Mouse (Mus musculus) CH12.LX (cell line): ENCODE results near the gene Polr1d. TPM values are rescaled to one million over a fixed set of nuclear protein-coding genes. Genes with fewer than 3 reads are reported as not detected.

Experiments
- DNase-seq: peaks from one replicate; pipeline ENCODE4 v3.0.0-alpha.2; 2013; ENCODE audit errors: extremely low read depth
- H3K27ac ChIP-seq: 2 replicates; pipeline ENCODE4 v1.5.1; 2012; ENCODE audit warnings: low read depth, mild to moderate bottlenecking, control low read depth, moderate library complexity; ENCODE audit not compliant: insufficient read depth
- H3K27me3 ChIP-seq: replicated peaks from 2 replicates; pipeline ENCODE3; 2012; ENCODE audit warnings: inconsistent platforms
- H3K36me3 ChIP-seq, 2 experiments: replicated peaks in 1 of 2; 2 replicates each; pipeline versions ENCODE3 to v1.6.1; 2012; ENCODE audit warnings: inconsistent platforms in 1 of 2, low read length in 1 of 2, mild to moderate bottlenecking in 1 of 2, mixed read lengths in 1 of 2, moderate library complexity in 1 of 2; ENCODE audit not compliant: control insufficient read depth in 1 of 2, insufficient read depth in 1 of 2
- H3K4me1 ChIP-seq, 2 experiments: 2 replicates each; pipeline ENCODE4 v1.6.1; 2012; ENCODE audit warnings: inconsistent platforms in 1 of 2, moderate library complexity in 1 of 2; ENCODE audit not compliant: insufficient read depth in 2 of 2, control insufficient read depth in 1 of 2
- H3K4me2 ChIP-seq: 2 replicates; pipeline ENCODE4 v1.6.1; 2012; ENCODE audit warnings: low read depth, mild to moderate bottlenecking, control low read depth; ENCODE audit not compliant: poor library complexity, insufficient read depth, severe bottlenecking
- H3K4me3 ChIP-seq, 3 experiments: fragments of 150-350 bp in 1 of 3; sonication (generic) in 1 of 3; replicated peaks in 1 of 3; 2 replicates each; pipeline versions ENCODE3 to v1.5.1; 2011 to 2012; ENCODE audit warnings: low read depth in 2 of 3, low read length in 2 of 3, mild to moderate bottlenecking in 2 of 3, moderate library complexity in 2 of 3, control low read depth in 1 of 3, improper control_type of control experiment in 1 of 3, inconsistent platforms in 1 of 3, mixed read lengths in 1 of 3; ENCODE audit not compliant: poor library complexity in 1 of 3
- H3K79me2 ChIP-seq: replicated peaks from 2 replicates; pipeline ENCODE4 v1.6.1; 2012; ENCODE audit warnings: mild to moderate bottlenecking, moderate library complexity; ENCODE audit not compliant: control insufficient read depth, poor library complexity, insufficient read depth, severe bottlenecking; ENCODE audit errors: extremely low read depth
- H3K9ac ChIP-seq: 2 replicates; pipeline ENCODE4 v1.6.1; 2012; ENCODE audit warnings: low read depth, mild to moderate bottlenecking, control low read depth, moderate library complexity; ENCODE audit not compliant: insufficient read depth
- H3K9me3 ChIP-seq: replicated peaks from 2 replicates; pipeline ENCODE3; 2012; ENCODE audit warnings: low read length, inconsistent platforms, mixed read lengths
- CHD1 ChIP-seq: IDR thresholded peaks from 2 replicates; pipeline ENCODE4 v1.6.1; 2012; ENCODE audit warnings: low read depth, low read length, improper control_type of control experiment, inconsistent platforms
- GABPA ChIP-seq: IDR thresholded peaks from 2 replicates; pipeline ENCODE4 v1.6.1; 2012; ENCODE audit warnings: low read depth, low read length, improper control_type of control experiment, inconsistent platforms; ENCODE audit not compliant: insufficient replicate concordance
- IRF4 ChIP-seq: IDR thresholded peaks from 2 replicates; pipeline ENCODE4 v1.6.1; 2014; ENCODE audit warnings: low read depth, mild to moderate bottlenecking, inconsistent platforms, low read length, improper control_type of control experiment
- MEF2A ChIP-seq: IDR thresholded peaks from 2 replicates; pipeline ENCODE4 v1.6.1; 2014; ENCODE audit warnings: low read depth, mild to moderate bottlenecking, inconsistent platforms, low read length, improper control_type of control experiment, borderline replicate concordance
- POLR2AphosphoS2 ChIP-seq: IDR thresholded peaks from 2 replicates; pipeline ENCODE4 v1.6.1; 2011; ENCODE audit warnings: low read depth, low read length, improper control_type of control experiment
- RCOR1 ChIP-seq: conservative IDR thresholded peaks from 2 replicates; pipeline ENCODE4 v1.6.1; 2012; ENCODE audit warnings: low read depth, mild to moderate bottlenecking, inconsistent platforms, low read length, improper control_type of control experiment
- SIN3A ChIP-seq: IDR thresholded peaks from 2 replicates; pipeline ENCODE4 v1.6.1; 2012; ENCODE audit warnings: low read length, improper control_type of control experiment, inconsistent platforms
- SMC3 ChIP-seq: IDR thresholded peaks from 2 replicates; pipeline ENCODE4 v1.6.1; 2011; ENCODE audit warnings: low read depth, low read length, improper control_type of control experiment
- ZC3H11A ChIP-seq: IDR thresholded peaks from 2 replicates; pipeline ENCODE4 v1.6.1; 2012; ENCODE audit warnings: low read depth, mild to moderate bottlenecking, inconsistent platforms, low read length, improper control_type of control experiment
- dilution Hi-C: fragments of 300-500 bp; cut with MboI; formaldehyde crosslinking; loops from 2 replicates; pipeline ENCODE4 v1.14.3; 2020; ENCODE audit warnings: low sequenced_read_pairs; ENCODE audit not compliant: extremely low pct_unique_long_range_greater_than_20kb, extremely low pct_ligation_motif_present
- in situ Hi-C: fragments of 300-500 bp; cut with MboI; formaldehyde crosslinking; loops from 3 replicates; pipeline ENCODE4 v1.14.3; 2019; ENCODE audit warnings: low sequenced_read_pairs, low pct_ligation_motif_present, low pct_unique_long_range_greater_than_20kb, mixed read lengths
- polyA plus RNA-seq: library from polyadenylated mRNA; unstranded; fragments of >175 nt; gene quantifications from 2 replicates; pipeline ENCODE4 v1.2.1, GENCODE M21; 2012; ENCODE audit warnings: low read depth; ENCODE audit not compliant: insufficient read length
- total RNA-seq, 2 experiments: library from RNA; depleted of rRNA; stranded (reverse); fragments of 300-350 nt in 1 of 2; fragments of >200 nt in 1 of 2; gene quantifications; 2 replicates each; pipeline ENCODE4 v1.2.3; 2012 to 2014

Gene Polr1d
- total and polyA plus RNA-seq, 3 experiments: 293 to 354 (median 300) TPM

- Histone ChIP-seq H3K4me1 (peaks cover 0 to 4% of the 10 kb centered on the region in 2 experiments; a peak in 1 of 4 replicates), H3K79me2 (peaks cover 18% of the 10 kb centered on the region), H3K4me3 (no peak overlapping the region), H3K9ac (no peak overlapping the region), H3K27me3 (no peaks in the 10 kb centered on the region), H3K9me3 (no peaks in the 10 kb centered on the region), H3K36me3 (peaks cover 29 to 92% of the 10 kb centered on the region in 2 experiments), H3K27ac (no peak overlapping the region), H3K4me2 (no peak overlapping the region)
- dilution Hi-C loops: no loop called here
- no peak for DNase-seq
- TF ChIP-seq SMC3 (no peak), IRF4 (no peak)
- in situ Hi-C loops: no loop called here
Observed at GRCm38 (mm10) chr5:147096586-147096985, 19.7 kb downstream of the Polr1d start.

GRCm38 (mm10) chr5:147098667-147099066, 21.8 kb downstream of the Polr1d start:
- no peaks in the 10 kb centered on the region for H3K9me3 ChIP-seq
- peaks cover 6% of the 10 kb centered on the region for H3K79me2 ChIP-seq
- TF ChIP-seq CHD1: no peak
- no peak for TF ChIP-seq SIN3A
- no peak for TF ChIP-seq MEF2A
- no peak for TF ChIP-seq RCOR1
- TF ChIP-seq ZC3H11A: no peak
- TF ChIP-seq POLR2AphosphoS2: no peak
- in situ Hi-C loops (no loop called here), dilution Hi-C loops (no loop called here)
- peaks cover 35 to 92% of the 10 kb centered on the region in 2 experiments for H3K36me3 ChIP-seq
- no peak overlapping the region for H3K4me2 ChIP-seq
- H3K4me3 ChIP-seq: no peak overlapping the region
- DNase-seq: no peak
- no peaks in the 10 kb centered on the region for H3K27me3 ChIP-seq
- no peak overlapping the region for H3K9ac ChIP-seq
- no peak overlapping the region for H3K27ac ChIP-seq
- peaks cover 0 to 4% of the 10 kb centered on the region in 2 experiments; a peak in 1 of 4 replicates for H3K4me1 ChIP-seq

GRCm38 (mm10) chr5:147100180-147100579, 23.3 kb downstream of the Polr1d start:
- dilution Hi-C loops (no loop called here), in situ Hi-C loops (no loop called here)

More at GRCm38 (mm10) chr5:147100180-147100579, 23.3 kb downstream of the Polr1d start:
- no peak for DNase-seq
- Histone ChIP-seq H3K9me3 (no peaks in the 10 kb centered on the region), H3K36me3 (peaks cover 46 to 96% of the 10 kb centered on the region in 2 experiments), H3K27me3 (no peaks in the 10 kb centered on the region), H3K4me1 (peaks cover 0 to 4% of the 10 kb centered on the region in 2 experiments; a peak in 1 of 4 replicates), H3K79me2 (peaks cover 6% of the 10 kb centered on the region), H3K9ac (no peak overlapping the region), H3K4me2 (no peak overlapping the region), H3K27ac (no peak overlapping the region), H3K4me3 (no peak overlapping the region)
- no peak for TF ChIP-seq GABPA
